10 mouse cellular contexts compared by ENCODE assay signal in the genomic region with DNA sequence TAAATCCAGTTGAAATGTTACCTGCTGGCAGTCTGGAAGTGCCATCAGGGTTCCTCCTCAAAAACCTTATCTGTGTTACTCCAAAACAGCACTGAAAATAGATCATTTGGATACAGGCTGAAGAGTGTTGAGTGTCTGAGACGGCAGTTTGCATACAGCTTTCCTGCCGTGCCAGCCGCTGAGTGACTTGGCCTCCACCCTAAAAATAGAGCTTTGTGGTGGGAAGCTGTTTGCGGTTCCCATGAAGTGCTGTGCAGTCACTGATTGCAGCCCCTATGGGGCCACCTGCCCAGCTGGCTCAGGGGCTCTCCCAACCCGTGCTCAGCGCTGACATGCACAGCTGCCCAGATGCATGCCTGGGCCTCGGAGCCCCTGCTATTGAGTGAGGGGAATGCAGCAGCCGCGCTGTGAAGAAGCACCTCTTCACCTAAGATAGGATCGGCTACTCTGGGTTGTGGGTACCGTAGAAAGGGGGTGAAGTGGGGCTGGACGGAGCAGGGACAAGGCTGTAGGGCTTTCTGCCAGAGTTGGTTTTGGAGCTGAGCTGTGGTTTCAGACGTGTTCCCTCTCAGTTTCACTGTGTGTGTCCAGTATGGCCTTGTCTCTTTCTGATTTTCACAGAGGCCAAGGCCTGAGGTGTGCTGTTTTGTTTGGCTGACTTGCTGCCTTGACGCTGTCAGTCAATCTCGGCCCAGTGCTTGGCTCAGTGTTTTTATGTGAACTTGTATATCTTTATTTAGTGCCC.
A peak's percentile ranks its signal among the peaks of the same experiment; 100 is the strongest.
DNase-seq lines count a peak whose midpoint lies in the region; ATAC-seq lines count a peak whose summit lies in the region.
"Had no signal": no experiment of that assay in that cellular context is flagged by ENCODE, and none has a peak within 500 bp of the region (broad histone marks: within the 10 kb centered on the region; RNA-seq: fewer than 3 reads in every experiment).

No protein-coding gene starts in this region.

- no peaks in the 10 kb centered on the region for H3K27me3 ChIP-seq in heart, embryonic 15.5 days
- H3K27me3 ChIP-seq in midbrain, embryonic 15.5 days (replicated peaks): no peaks in the 10 kb centered on the region

- peak; percentile 85 for DNase-seq in heart, adult 11 months
- DNase-seq in heart, adult 9 months (ENCODE audit: low spot score in 2 of 2): no peak
- DNase-seq in ZHBTc4 (ENCODE audit: low read depth, low spot score): peak; percentile 19
- DNase-seq in kidney, postnatal 10 days: no peak
- no peak for DNase-seq in T-cell, adult 2 months (ENCODE audit: low spot score)
- DNase-seq in layer of hippocampus, postnatal 36 days: no peak

- H3K36me3 ChIP-seq in heart, embryonic 15.5 days: no peaks in the 10 kb centered on the region
- no peaks in the 10 kb centered on the region for H3K36me3 ChIP-seq in midbrain, embryonic 15.5 days (replicated peaks)

- no peaks in the 10 kb centered on the region for H3K9me3 ChIP-seq in heart, embryonic 15.5 days (replicated peaks)
- no peaks in the 10 kb centered on the region for H3K9me3 ChIP-seq in midbrain, embryonic 15.5 days

- H3K4me2 ChIP-seq in heart, embryonic 15.5 days: peak overlapping the region; percentile 55
- no peak overlapping the region for H3K4me2 ChIP-seq in midbrain, embryonic 15.5 days

- peaks cover 43% of the 10 kb centered on the region for H3K4me1 ChIP-seq in heart, embryonic 15.5 days (replicated peaks)
- H3K4me1 ChIP-seq in midbrain, embryonic 15.5 days: peaks cover 31% of the 10 kb centered on the region

- H3K27ac ChIP-seq in heart, embryonic 15.5 days: peak overlapping the region; percentile 87
- H3K27ac ChIP-seq in midbrain, embryonic 15.5 days: peak overlapping the region; percentile 49
- H3K27ac ChIP-seq: kidney, postnatal 0 days had no signal

- H3K9ac ChIP-seq in heart, embryonic 15.5 days: no peak overlapping the region
- no peak overlapping the region for H3K9ac ChIP-seq in midbrain, embryonic 15.5 days

- peak; percentile 86 for ATAC-seq in heart, embryonic 15.5 days (replicated peaks; ENCODE audit: insufficient number of reproducible peaks, insufficient read depth, low FRiP score, low read depth)
- no peak for ATAC-seq in midbrain, embryonic 15.5 days (replicated peaks)

- WGBS in heart, embryonic 15.5 days: 34% methylated on average over 15 of the region's 15 CpGs
- 78% methylated on average over 15 of the region's 15 CpGs for WGBS in midbrain, embryonic 15.5 days

- H3K4me3 ChIP-seq in heart, embryonic 15.5 days: peak overlapping the region; percentile 15
- H3K4me3 ChIP-seq in midbrain, embryonic 15.5 days: no peak overlapping the region
- H3K4me3 ChIP-seq: erythroblast, embryonic 14.5 days had no signal

Comparison
In these comparisons a context has a peak if more than half of its experiments do, and no peak if none do; other contexts are left out.
1. DNase-seq: peak in heart, adult 11 months (single experiment) and ZHBTc4 (single experiment); none in heart, adult 9 months (0 of 2), kidney, postnatal 10 days (single experiment), T-cell, adult 2 months (single experiment) and layer of hippocampus, postnatal 36 days (0 of 2).